Mouse (Mus musculus) heart, postnatal 4 days (tissue): ENCODE measurements around the gene E330034G19Rik. TPM values are rescaled to one million over a fixed set of nuclear protein-coding genes. Genes with fewer than 3 reads are reported as not detected.

Experiments used
- DNase-seq: peaks from one replicate; pipeline ENCODE4 v3.0.0; 2021
- total RNA-seq, 2 experiments: library from RNA; stranded (reverse); gene quantifications; 2 replicates each; pipeline ENCODE4 v1.2.3; 2021

The E330034G19Rik gene
- total RNA-seq, 2 experiments from 2014 or later = not detected

DNA sequence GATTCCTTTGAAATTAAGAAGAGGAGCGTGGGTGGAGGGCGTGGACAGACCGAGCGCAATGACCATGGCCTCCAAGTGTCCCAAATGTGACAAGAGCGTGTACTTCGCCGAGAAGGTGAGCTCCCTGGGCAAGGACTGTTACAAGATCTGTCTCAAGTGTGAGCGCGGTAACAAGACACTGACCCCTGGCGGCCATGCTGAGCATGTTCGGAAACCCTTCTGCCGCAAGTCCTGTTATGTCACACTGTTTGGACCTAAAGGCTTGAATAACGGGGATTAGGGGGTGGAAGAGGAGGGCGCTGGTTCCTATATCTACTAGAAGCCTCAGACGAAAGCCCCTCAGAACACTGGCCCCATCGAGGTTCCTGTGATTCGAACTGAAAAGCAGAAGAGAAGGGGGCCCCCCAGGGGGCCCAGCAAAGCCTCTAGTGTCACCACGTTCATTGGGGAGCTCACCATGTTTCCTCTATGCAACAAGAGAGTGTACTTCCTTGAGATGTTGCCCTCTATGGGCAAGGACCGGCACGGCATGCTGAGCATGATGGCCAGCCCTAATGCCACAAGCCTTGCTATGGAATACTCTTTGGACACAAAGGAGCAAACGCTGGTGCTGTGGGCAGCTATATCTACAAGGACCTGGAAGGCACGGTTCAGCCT lies 65.4 kb downstream of the E330034G19Rik start:
- DNase-seq = peak; percentile 51

Other genes starting within 250 kb of the E330034G19Rik start
- 10 to 100 TPM; 24.5 to 26.6 TPM for gene Dlg5, start 47.3 kb upstream of the E330034G19Rik start, total RNA-seq
- gene Polr3a, start 193.8 kb downstream of the E330034G19Rik start, total RNA-seq = 10 to 100 TPM; 16.8 to 17.7 TPM
- 1,000 to 10,000 TPM; 1,182 to 1,239 TPM for gene Rps24, start 193.9 kb downstream of the E330034G19Rik start, total RNA-seq